Mouse (Mus musculus): Measurements from ENCODE around the gene Dlgap4. TPM values are rescaled to one million over a fixed set of nuclear protein-coding genes. Genes with fewer than 3 reads are reported as not detected.
"Not testable (repeated sequence)": the region's sequence is repeated elsewhere in the genome, so short reads cannot be mapped to it uniquely, and the experiment has no call there.

Gene Dlgap4
- polyA plus RNA-seq, 1 experiment from 2014 or later = 50.0 TPM

GRCm38 (mm10) chr2:156787776-156788105 is 174.2 kb downstream of the Dlgap4 start:
- 39% methylated on average over 3 of the region's 3 CpGs for WGBS

GRCm38 (mm10) chr2:156788836-156789235 is 175.3 kb downstream of the Dlgap4 start:
- Histone ChIP-seq H3K36me3 (ENCODE audit: control insufficient read depth, insufficient read depth, low read length) (no peaks in the 10 kb centered on the region), H3K4me2 (no peak overlapping the region), H3K4me3 (ENCODE audit: low read depth, low read length) (no peak overlapping the region), H3K9me3 (ENCODE audit: control insufficient read depth, low read length) (0 out of 2 replicates have a peak, but pooled peaks cover 2% of the 10 kb centered on the region), H3K27me3 (replicated peaks; ENCODE audit: control insufficient read depth, insufficient read depth, low read length) (no peaks in the 10 kb centered on the region), H3K9ac (ENCODE audit: low read depth, low read length) (no peak overlapping the region), H3K27ac (ENCODE audit: low read depth, low read length) (no peak overlapping the region), H3K4me1 (replicated peaks; ENCODE audit: control insufficient read depth, insufficient read depth, low read length) (peaks cover 5% of the 10 kb centered on the region)
- WGBS = 63% methylated on average over 1 of the region's 1 CpGs
- DNase-seq (ENCODE audit: low spot score) (no peak), ATAC-seq (replicated peaks; ENCODE audit: low FRiP score) (no peak)

More at GRCm38 (mm10) chr2:156787776-156788105, 174.2 kb downstream of the Dlgap4 start:
- H3K36me3 ChIP-seq (ENCODE audit: control insufficient read depth, insufficient read depth, low read length) = no peaks in the 10 kb centered on the region
- DNase-seq (ENCODE audit: low spot score) (no peak), ATAC-seq (replicated peaks; ENCODE audit: low FRiP score) (no peak)
- no peak overlapping the region for H3K9ac ChIP-seq (ENCODE audit: low read depth, low read length)
- no peak overlapping the region for H3K4me2 ChIP-seq
- no peak overlapping the region for H3K27ac ChIP-seq (ENCODE audit: low read depth, low read length)
- H3K4me1 ChIP-seq (replicated peaks; ENCODE audit: control insufficient read depth, insufficient read depth, low read length) = peaks cover 14% of the 10 kb centered on the region
- H3K27me3 ChIP-seq (replicated peaks; ENCODE audit: control insufficient read depth, insufficient read depth, low read length) = no peaks in the 10 kb centered on the region
- H3K4me3 ChIP-seq (ENCODE audit: low read depth, low read length) = no peak overlapping the region
- H3K9me3 ChIP-seq (ENCODE audit: control insufficient read depth, low read length) = 0 out of 2 replicates have a peak, but pooled peaks cover 2% of the 10 kb centered on the region

GRCm38 (mm10) chr2:156798516-156798915 is 185.0 kb downstream of the Dlgap4 start:
- H3K36me3 ChIP-seq (ENCODE audit: control insufficient read depth, insufficient read depth, low read length) = no peaks in the 10 kb centered on the region
- H3K4me1 ChIP-seq (replicated peaks; ENCODE audit: control insufficient read depth, insufficient read depth, low read length) = 0 out of 2 replicates have a peak, but pooled peaks cover 2% of the 10 kb centered on the region
- no peaks in the 10 kb centered on the region; the same call in 1 of the 2 replicates for H3K9me3 ChIP-seq (ENCODE audit: control insufficient read depth, low read length)
- H3K4me2 ChIP-seq = no peak overlapping the region
- H3K27ac ChIP-seq (ENCODE audit: low read depth, low read length) = no peak overlapping the region
- DNase-seq (ENCODE audit: low spot score) (peak; percentile 10), ATAC-seq (replicated peaks; ENCODE audit: low FRiP score) (no peak)
- H3K4me3 ChIP-seq (ENCODE audit: low read depth, low read length) = no peak overlapping the region
- no peak overlapping the region for H3K9ac ChIP-seq (ENCODE audit: low read depth, low read length)
- 82% methylated on average over 1 of the region's 1 CpGs for WGBS
- H3K27me3 ChIP-seq (replicated peaks; ENCODE audit: control insufficient read depth, insufficient read depth, low read length) = no peaks in the 10 kb centered on the region

GRCm38 (mm10) chr2:156801045-156801444 is 187.5 kb downstream of the Dlgap4 start:
- Histone ChIP-seq H3K27ac (ENCODE audit: low read depth, low read length) (no peak overlapping the region), H3K9ac (ENCODE audit: low read depth, low read length) (no peak overlapping the region), H3K4me3 (ENCODE audit: low read depth, low read length) (no peak overlapping the region), H3K27me3 (replicated peaks; ENCODE audit: control insufficient read depth, insufficient read depth, low read length) (no peaks in the 10 kb centered on the region), H3K4me1 (replicated peaks; ENCODE audit: control insufficient read depth, insufficient read depth, low read length) (0 out of 2 replicates have a peak, but pooled peaks cover 2% of the 10 kb centered on the region), H3K9me3 (ENCODE audit: control insufficient read depth, low read length) (no peaks in the 10 kb centered on the region; the same call in 1 of the 2 replicates), H3K4me2 (no peak overlapping the region), H3K36me3 (ENCODE audit: control insufficient read depth, insufficient read depth, low read length) (no peaks in the 10 kb centered on the region)
- no peak for DNase-seq (ENCODE audit: low spot score)
- no peak for ATAC-seq (replicated peaks; ENCODE audit: low FRiP score)
- 73% methylated on average over 4 of the region's 4 CpGs for WGBS

GRCm38 (mm10) chr2:156802116-156802515 is 188.6 kb downstream of the Dlgap4 start:
- 40% methylated on average over 9 of the region's 9 CpGs for WGBS

GRCm38 (mm10) chr2:156803698-156804372 is 190.3 kb downstream of the Dlgap4 start:
- H3K27ac ChIP-seq (ENCODE audit: low read depth, low read length) = no peak overlapping the region
- H3K27me3 ChIP-seq (replicated peaks; ENCODE audit: control insufficient read depth, insufficient read depth, low read length) = no peaks in the 10 kb centered on the region
- H3K9me3 ChIP-seq (ENCODE audit: control insufficient read depth, low read length) = no peaks in the 10 kb centered on the region
- no peak overlapping the region for H3K4me3 ChIP-seq (ENCODE audit: low read depth, low read length)
- 0 out of 2 replicates have a peak, but pooled peaks cover 2% of the 10 kb centered on the region for H3K4me1 ChIP-seq (replicated peaks; ENCODE audit: control insufficient read depth, insufficient read depth, low read length)
- ATAC-seq (replicated peaks; ENCODE audit: low FRiP score) = 0 out of 2 replicates have a peak, but pooled peaks have one; percentile 34
- H3K36me3 ChIP-seq (ENCODE audit: control insufficient read depth, insufficient read depth, low read length) = no peaks in the 10 kb centered on the region
- H3K4me2 ChIP-seq = no peak overlapping the region; the same call in 1 of the 2 replicates
- 45% methylated on average over 4 of the region's 4 CpGs for WGBS
- no peak for DNase-seq (ENCODE audit: low spot score)
- no peak overlapping the region for H3K9ac ChIP-seq (ENCODE audit: low read depth, low read length)

More at GRCm38 (mm10) chr2:156802116-156802515, 188.6 kb downstream of the Dlgap4 start:
- not testable (repeated sequence) for H3K27ac ChIP-seq (ENCODE audit: low read depth, low read length); ATAC-seq (replicated peaks; ENCODE audit: low FRiP score); H3K4me3 ChIP-seq (ENCODE audit: low read depth, low read length); H3K4me1 ChIP-seq (replicated peaks; ENCODE audit: control insufficient read depth, insufficient read depth, low read length); H3K9ac ChIP-seq (ENCODE audit: low read depth, low read length); H3K4me2 ChIP-seq; H3K9me3 ChIP-seq (ENCODE audit: control insufficient read depth, low read length); H3K27me3 ChIP-seq (replicated peaks; ENCODE audit: control insufficient read depth, insufficient read depth, low read length); DNase-seq (ENCODE audit: low spot score); H3K36me3 ChIP-seq (ENCODE audit: control insufficient read depth, insufficient read depth, low read length)

GRCm38 (mm10) chr2:156804589-156804988 is 191.1 kb downstream of the Dlgap4 start:
- Histone ChIP-seq H3K36me3 (ENCODE audit: control insufficient read depth, insufficient read depth, low read length) (no peaks in the 10 kb centered on the region), H3K9me3 (ENCODE audit: control insufficient read depth, low read length) (no peaks in the 10 kb centered on the region), H3K27ac (ENCODE audit: low read depth, low read length) (no peak overlapping the region), H3K4me1 (replicated peaks; ENCODE audit: control insufficient read depth, insufficient read depth, low read length) (0 out of 2 replicates have a peak, but pooled peaks cover 2% of the 10 kb centered on the region), H3K4me2 (no peak overlapping the region), H3K27me3 (replicated peaks; ENCODE audit: control insufficient read depth, insufficient read depth, low read length) (no peaks in the 10 kb centered on the region), H3K4me3 (ENCODE audit: low read depth, low read length) (no peak overlapping the region), H3K9ac (ENCODE audit: low read depth, low read length) (no peak overlapping the region)
- ATAC-seq (replicated peaks; ENCODE audit: low FRiP score) (no peak), DNase-seq (ENCODE audit: low spot score) (no peak)
- 93% methylated on average over 4 of the region's 4 CpGs for WGBS

- ATAC-seq (replicated peaks; ENCODE audit: low FRiP score) (no peak), DNase-seq (ENCODE audit: low spot score) (no peak)
- H3K9me3 ChIP-seq (ENCODE audit: control insufficient read depth, low read length) = no peaks in the 10 kb centered on the region
- no peaks in the 10 kb centered on the region for H3K27me3 ChIP-seq (replicated peaks; ENCODE audit: control insufficient read depth, insufficient read depth, low read length)
- H3K4me3 ChIP-seq (ENCODE audit: low read depth, low read length) = no peak overlapping the region
- H3K4me1 ChIP-seq (replicated peaks; ENCODE audit: control insufficient read depth, insufficient read depth, low read length) = 0 out of 2 replicates have a peak, but pooled peaks cover 2% of the 10 kb centered on the region
- no peak overlapping the region for H3K9ac ChIP-seq (ENCODE audit: low read depth, low read length)
- 69% methylated on average over 6 of the region's 6 CpGs for WGBS
- H3K4me2 ChIP-seq = no peak overlapping the region
- no peaks in the 10 kb centered on the region for H3K36me3 ChIP-seq (ENCODE audit: control insufficient read depth, insufficient read depth, low read length)
- no peak overlapping the region for H3K27ac ChIP-seq (ENCODE audit: low read depth, low read length)
These were observed 193.4 kb downstream of the Dlgap4 start for GRCm38 (mm10) chr2:156806886-156807285.

GRCm38 (mm10) chr2:156809579-156809978 is 196.1 kb downstream of the Dlgap4 start:
- WGBS = 21% methylated on average over 2 of the region's 2 CpGs
- ATAC-seq (replicated peaks; ENCODE audit: low FRiP score) = no peak

More at GRCm38 (mm10) chr2:156809579-156809978, 196.1 kb downstream of the Dlgap4 start:
- no peak overlapping the region for H3K4me2 ChIP-seq
- H3K27ac ChIP-seq (ENCODE audit: low read depth, low read length) = no peak overlapping the region
- H3K9ac ChIP-seq (ENCODE audit: low read depth, low read length) = no peak overlapping the region
- H3K4me1 ChIP-seq (replicated peaks; ENCODE audit: control insufficient read depth, insufficient read depth, low read length) = no peaks in the 10 kb centered on the region
- no peak for DNase-seq (ENCODE audit: low spot score)
- H3K36me3 ChIP-seq (ENCODE audit: control insufficient read depth, insufficient read depth, low read length) = no peaks in the 10 kb centered on the region
- no peak overlapping the region for H3K4me3 ChIP-seq (ENCODE audit: low read depth, low read length)
- H3K27me3 ChIP-seq (replicated peaks; ENCODE audit: control insufficient read depth, insufficient read depth, low read length) = no peaks in the 10 kb centered on the region
- H3K9me3 ChIP-seq (ENCODE audit: control insufficient read depth, low read length) = no peaks in the 10 kb centered on the region
